Mouse (Mus musculus) E14TG2a.4 (cell line): ENCODE measurements at regions not wholly inside any gene's neighbourhood (a gene's known extent, or its start where the extent isn't known, plus 50 kb on each side); places are given as distances from the start of the nearest gene placed in this dataset.

ENCODE experiments used
- CTCF ChIP-seq: conservative IDR thresholded peaks from 2 replicates; pipeline ENCODE4 v1.5.1; 2014; ENCODE audit warnings: low read length
- POU5F1 ChIP-seq: IDR thresholded peaks from 2 replicates; pipeline ENCODE4 v1.6.1; 2014; ENCODE audit warnings: low read length, borderline replicate concordance

DNA sequence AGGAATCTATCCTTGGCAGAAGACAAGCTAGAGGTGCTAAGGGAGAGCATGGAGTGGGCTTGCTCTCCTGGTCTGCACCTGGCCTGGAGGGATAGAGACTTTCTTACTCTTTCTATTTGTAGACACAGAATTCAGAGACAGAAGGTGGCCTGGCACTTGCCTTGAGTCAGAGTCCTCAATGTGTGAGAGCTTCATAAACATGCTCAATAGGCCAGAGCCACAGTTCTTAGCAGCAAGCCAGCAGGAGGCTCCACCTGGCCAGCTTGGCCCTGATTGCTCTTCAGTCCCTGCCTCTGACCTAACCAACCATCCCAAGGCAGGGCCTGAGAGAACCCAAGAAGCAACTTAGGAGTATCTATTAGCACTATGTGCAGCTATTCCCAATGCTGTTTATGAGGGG lies 103.9 kb upstream of the Cmc1 start:
- TF ChIP-seq CTCF (no peak), POU5F1 (no peak)
